Mouse (Mus musculus): ENCODE measurements around the gene Palm.

The Palm gene

DNA sequence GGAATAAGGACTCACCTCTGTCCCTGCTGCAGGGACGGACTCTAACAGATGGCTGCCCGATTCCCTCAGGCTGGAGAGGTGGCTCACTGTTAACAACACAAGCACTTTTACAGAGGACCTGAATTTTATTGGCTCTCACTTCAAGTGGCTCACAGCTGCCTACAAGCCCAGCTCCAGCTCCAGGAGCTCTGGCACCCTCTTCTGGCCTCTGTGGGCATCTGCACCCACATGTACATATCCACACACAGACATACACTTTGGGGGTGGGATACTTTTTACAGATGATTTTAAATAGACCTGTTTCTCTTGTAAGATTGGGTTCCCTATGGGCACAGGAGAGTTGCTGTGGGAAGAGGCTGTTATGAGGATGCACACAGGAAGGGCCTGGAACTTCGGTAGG is 21.1 kb upstream of the Palm start:
- DNase-seq (ENCODE audit: low spot score): no peak

DNA sequence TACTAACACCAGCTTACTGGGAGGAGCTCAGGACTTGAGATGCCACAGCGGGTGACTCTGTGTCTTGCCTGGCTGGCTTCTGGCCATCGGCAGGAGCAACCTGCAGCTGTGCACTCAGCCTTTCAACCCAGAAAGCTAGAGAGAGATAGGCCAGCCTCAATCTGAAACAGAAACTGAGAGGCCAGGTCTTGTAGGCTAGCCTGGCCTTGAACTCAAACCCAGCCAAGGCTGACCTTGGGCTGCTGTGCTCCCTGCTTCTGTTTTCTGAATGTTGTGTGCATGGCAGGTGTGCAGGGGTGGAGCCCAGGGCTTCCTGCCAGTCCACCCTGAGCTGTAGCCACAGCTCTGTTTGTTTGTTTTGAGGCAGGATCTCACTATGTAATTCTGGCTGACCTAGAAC is 20.2 kb upstream of the Palm start:
- DNase-seq (ENCODE audit: low spot score): no peak

DNA sequence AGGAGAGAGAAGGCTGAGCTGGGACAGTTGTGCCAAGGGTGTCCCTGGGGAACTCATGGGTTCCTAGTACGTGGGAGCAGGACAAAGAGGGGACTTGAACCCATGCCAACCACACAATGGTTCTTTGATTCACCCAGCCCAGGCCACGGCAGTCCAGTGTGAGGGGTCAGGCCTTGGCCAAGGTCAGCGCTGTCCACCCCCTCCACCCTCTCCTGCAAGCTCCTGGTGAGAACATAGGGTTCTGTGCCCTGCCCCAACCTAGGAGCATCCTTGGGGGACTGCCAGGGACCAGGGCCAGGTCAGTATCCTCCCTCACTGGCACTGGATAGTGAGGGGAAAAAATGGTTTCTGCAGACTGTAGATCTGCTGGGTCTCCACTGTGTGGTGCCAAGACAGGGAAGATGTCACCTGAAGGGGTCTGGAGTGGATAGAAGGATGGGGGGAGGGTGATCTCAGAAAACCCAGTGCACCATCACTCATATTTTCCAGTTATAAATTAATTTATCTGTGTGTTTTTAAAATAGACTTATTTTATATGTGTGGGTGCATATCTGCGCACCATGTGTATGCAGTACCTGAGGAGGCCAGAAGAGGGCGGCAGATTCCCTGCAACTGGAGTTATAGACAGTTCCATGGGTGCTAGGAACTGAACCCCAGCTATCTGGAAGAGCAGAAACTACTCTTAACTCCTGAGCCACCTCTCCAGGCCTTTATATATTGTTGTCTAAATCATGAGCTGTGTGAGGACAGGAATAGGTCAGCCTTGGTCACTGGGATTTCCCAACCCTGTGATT is 18.7 kb upstream of the Palm start:
- no peak for DNase-seq (ENCODE audit: low spot score)

DNA sequence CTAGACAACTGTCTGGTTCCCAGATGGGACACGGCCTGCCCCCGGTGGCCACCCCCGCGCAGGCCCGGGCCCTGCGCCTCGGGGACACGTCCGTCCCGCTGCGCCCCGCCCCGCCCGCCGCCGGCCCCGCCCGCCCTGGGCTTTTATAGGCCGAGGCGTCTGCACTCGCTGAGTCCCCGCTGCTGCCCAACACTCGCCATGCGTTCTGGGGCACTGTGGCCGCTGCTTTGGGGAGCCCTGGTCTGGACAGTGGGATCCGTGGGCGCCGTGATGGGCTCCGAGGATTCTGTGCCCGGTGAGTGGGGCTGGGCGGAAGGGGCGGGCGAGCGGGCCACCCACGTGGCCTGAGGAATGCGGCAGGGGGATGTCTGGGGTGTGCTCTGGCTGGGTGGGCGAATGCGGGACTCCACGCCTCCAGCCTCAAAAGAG is 16.3 kb upstream of the Palm start, which contains the start of gene Fstl3:
Gene Fstl3 (plus strand): TSS at position 170 of the 429 bp plus-strand sequence.
- peak; percentile 24 for DNase-seq (ENCODE audit: low spot score)

DNA sequence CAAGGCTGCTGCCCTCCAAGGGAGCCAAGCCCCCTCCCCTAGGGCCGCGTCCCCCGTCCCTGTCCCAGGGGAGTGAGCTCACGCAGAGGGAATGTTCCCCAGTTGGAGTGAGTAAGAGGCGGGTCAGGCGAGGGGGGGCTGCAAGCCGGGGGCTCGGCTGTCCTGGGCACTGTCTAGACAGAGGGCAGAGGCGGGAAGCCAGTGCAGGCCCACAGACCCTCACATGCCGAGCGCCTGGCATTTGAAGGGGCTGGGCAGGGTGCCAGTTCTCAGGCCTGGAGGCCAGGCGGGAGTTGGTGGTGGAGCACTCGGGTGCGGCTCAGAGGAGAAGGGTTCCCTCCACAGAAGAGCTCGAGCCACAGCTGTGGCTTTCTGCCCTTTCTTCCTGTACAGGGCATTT is 15.4 kb upstream of the Palm start:
- DNase-seq (ENCODE audit: low spot score): peak; percentile 32

DNA sequence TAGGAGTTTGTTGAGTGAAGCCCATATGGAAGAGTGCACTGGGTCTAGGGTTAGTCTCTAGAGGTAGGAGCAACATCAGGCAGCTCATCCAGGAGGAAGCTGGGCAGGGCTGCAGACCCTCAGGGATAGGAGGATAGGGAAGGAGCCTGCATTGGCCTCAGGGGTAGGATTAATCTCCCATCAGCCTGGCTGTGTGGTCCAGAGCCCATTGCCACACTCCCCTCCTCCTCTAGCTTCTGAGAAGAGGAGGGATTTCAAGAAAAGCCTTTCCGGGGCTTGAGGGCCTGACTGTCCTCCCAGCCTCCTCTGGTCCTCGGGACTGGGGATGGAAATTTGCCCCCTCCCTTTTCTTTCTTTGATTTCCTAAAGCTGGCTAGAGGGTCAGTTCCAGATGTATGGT is 14.2 kb upstream of the Palm start:
- DNase-seq (ENCODE audit: low spot score): no peak

DNA sequence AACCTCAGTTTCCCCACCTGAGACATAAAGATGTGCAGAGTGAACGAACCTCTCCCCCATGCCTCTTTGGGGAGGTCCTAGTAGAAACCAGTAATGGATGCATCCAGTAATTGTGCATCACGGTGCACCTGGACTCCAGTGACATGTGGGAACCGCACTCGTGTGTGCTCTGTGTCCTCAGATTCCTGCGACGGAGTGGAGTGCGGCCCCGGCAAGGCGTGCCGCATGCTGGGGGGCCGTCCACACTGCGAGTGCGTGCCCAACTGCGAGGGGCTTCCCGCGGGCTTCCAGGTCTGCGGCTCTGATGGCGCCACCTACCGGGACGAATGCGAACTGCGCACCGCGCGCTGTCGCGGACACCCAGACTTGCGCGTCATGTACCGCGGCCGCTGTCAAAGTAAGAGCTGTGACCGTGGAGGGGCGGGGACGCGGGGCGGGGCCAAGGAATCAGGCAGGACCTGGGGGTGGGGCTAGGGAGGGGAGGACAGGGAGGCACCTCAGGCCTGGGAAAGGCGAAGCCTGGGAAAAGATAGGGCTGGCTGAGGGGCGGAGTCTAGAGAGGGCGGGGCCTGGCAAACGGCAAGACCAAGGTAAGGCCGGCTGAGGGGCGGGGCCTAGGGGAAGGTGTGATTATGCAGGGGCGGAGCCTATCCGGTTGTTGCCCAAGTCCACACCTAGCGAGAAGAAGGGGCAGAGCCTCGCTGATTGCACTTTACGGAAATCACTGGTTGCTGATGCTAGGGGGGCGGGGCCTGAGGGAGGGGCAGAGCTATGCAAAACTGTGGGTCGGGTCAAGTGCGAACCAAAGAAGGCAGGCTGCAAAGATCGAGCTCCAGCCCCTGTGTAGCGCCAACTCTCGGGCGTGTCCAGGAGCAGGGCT is 13.3 kb upstream of the Palm start:
- peak; percentile 95 for DNase-seq (ENCODE audit: low spot score)

DNA sequence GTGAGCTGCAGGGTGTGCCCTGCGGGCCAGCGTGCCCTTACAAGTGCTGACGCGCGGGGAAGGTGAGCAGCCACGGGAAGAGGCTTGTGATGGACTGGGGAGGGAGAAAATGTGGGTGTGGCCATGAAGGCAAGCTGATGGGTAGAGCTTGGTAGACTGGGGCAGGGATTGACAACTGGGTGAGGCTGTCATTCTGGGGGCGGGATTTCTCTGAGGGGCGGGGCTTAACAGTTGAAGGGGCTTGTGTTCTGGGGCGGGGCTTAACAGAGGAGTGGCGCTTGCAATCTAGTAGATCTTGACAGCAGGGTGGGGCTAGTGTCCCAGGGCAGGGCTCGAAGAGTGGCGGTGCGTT is 12.7 kb upstream of the Palm start:
- DNase-seq (ENCODE audit: low spot score): no peak

DNA sequence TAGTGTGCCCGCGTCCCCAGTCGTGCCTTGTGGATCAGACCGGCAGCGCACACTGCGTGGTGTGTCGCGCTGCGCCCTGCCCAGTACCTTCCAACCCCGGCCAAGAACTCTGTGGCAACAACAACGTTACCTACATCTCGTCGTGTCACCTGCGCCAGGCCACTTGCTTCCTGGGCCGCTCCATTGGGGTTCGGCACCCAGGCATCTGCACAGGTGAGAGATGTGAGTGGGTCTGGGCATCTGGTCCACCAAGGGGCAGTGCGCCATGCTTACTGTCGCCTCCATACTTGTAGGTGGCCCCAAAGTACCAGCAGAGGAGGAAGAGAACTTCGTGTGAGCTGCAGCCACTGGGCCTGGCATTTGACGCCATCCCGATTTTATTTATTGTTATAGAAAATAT is 12.2 kb upstream of the Palm start:
- no peak for DNase-seq (ENCODE audit: low spot score)

DNA sequence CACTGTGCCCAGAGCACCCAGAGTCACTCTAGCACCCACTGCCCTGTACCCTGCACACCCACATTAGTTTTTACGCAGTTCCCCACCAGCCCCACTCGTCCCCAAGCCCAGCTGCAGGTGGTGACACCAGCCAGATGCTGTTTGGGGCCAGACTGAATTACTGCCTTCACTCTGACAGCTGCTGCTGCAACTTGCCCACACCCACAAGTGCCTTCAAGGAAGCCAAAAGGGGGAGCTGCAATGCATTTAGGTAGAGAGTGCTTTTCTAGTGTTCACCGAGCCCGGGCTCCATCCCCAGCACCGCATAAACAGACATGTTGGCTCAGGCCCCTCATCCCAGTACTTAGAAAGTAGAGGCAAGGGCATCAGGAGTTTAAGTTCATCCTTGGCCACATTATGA is 11.4 kb upstream of the Palm start:
- no peak for DNase-seq (ENCODE audit: low spot score)

DNA sequence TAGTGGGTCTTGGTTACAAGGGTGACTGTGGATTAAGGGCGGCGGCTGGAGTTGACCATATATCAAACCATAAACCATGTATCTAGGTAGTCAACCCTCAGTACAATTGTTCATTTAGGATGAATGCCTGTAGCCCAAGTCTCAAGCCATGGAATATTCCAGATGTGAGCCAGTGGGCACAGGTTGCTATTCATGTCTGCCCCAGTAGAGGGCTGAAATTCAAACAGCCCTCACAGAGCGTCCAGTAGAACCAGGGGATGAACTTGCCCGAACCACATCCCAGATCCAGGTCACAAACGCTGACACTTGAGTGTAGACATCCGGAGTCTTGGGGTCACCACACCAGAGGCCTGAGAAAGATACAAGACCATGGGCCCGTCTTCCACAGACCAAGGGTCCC is 10.3 kb upstream of the Palm start:
- no peak for DNase-seq (ENCODE audit: low spot score)

DNA sequence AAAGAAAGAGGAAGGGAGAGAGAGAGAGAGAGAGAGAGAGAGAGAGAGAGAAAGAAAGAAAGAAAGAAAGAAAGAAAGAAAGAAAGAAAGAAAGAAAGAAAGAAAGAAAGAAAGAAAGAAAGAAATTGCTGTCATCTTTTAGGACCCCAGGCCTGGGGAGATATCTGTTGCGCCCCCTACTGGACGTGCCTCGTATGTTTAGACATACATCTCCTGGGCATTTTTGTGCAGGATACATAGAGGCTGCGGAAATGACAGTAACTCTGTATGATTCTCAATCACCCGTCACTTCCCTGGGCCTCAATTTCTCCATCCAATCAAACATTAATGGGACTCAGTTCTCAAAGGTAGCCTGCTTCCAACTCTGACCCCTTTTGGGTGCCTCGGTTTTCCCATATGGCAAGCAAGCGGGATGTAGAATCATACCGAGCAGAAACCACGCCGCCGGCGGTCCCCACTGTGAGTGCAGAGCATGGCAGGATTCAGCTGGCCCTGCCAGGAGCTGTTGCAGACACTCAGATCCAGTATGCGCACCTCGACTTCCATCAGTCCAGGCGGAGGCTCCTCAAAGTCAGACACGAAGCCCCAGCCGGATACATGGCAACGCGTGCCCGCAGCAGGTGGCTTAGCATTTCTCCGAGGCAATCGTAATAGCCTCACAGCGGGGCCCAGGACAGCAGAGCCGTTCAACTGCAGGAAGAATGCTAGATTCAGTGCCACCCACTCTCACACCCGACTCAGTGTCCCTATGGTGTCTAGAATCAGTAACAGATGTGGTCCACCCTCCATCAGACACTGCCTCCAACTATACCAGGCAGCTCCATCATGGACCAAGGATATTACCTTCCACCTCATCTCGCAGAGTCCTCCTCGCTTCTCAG is 9.2 kb upstream of the Palm start:
- peak; percentile 80 for DNase-seq (ENCODE audit: low spot score)

DNA sequence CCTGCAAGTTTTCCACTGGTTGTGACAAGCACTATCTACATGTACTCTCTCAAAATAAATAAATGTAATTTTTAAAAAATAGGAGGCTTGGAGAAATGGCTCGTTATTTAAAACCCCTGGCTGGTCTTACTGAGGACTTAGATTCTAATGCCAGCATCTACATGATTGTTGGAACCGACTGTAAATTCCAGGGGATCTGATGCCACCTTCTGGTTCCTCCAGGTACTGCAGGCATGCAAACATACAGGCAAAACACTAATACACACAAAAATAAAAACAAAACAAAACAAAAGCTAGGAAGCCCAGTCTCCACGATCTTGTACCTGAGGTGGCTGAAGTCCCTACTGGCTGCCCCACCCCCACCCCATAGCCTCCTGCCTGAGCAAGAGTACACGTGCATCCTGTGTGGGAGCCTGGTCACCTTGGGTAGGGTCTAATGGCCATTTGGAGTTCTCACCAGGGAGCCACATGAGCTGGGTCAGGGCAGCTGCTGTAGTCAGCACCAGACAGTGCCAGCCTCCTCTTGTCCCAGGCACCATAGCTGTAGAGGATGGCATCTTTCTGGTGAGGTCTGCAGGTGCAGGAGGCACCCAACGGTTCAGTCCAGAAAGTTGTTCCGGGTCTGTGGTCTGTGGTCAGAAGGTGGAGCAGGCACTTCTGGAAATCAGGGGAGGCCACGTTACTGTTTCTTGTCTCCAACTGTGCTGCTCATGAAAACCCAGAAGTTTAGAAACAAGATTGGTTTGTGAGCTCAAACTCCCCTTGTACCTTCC is 4.8 kb upstream of the Palm start:
- peak; percentile 75 for DNase-seq (ENCODE audit: low spot score)

DNA sequence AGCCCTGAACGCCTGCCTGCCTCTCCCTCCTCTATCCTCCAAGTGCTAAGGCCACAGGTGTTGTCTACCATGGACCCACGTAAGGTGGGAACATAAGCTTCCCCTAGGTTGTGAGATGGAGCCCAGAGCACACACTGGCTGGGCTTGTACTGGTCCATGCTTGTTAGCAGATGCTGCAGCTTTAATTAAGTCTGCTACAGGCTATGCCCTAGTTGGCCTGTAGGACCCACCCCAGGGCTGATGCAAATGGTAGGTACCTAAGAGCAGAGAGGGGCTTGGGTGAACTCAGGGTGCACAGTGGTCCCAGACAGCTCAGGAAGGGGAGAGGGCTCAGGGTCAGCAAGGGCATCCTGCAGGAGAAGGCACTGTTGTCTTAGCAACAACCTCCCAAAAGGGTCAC is 3.8 kb upstream of the Palm start:
- no peak for DNase-seq (ENCODE audit: low spot score)

DNA sequence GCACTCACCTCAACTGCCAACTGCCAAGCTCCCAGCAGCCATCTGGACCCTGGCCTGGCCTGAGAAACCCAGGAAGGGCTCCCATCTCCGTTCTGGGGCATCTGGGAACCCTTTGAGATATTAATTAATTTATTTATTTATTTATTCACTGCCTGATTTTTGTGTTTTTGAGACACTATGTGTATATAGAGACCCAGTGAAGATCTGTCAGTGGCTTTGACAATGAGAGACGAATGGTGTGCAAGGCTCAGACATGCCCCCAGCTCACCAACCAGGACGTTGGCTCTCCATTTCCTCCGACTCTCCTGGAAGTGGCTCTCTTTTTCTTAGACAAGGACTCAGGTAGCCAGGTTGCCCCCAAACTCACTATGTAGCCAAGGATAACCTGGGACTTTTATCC is 2.5 kb upstream of the Palm start, which contains the start of gene Prss57:
Gene Prss57 (minus strand): TSS at position 101 of the 400 bp plus-strand sequence.
- no peak for DNase-seq (ENCODE audit: low spot score)

DNA sequence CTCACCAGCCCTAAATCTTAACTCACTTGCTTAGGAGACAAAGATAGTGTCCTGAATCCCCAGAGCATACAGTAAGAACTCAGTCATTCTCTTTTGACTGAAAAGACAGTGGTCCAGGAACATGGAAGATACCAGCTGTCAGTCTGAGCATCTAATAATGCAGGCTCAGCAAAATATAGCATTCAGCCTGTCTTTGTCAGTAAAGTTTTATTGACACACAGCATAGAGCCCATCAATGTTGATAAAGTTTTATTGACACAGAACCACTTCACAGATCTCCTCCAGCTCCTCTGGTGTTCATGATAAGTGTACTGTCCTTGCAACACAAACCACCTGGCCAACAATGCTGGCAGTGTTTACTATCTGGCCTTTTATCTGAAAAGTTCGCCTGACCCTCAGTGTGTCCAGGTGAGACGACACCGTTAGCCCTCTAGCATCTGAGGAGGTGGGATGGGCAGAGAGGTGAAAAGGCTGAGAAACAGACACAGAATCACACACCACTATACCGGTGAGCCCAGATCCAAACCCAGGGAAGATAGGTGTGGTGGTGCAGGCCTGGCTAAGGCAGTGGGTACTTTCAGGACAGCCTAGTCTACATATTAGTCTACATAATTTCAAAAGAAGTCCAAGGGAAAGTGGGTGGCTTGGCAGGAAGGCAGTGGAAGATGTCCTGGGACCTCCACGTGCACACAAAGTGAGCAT is 882 bp upstream of the Palm start:
- DNase-seq (ENCODE audit: low spot score): no peak

DNA sequence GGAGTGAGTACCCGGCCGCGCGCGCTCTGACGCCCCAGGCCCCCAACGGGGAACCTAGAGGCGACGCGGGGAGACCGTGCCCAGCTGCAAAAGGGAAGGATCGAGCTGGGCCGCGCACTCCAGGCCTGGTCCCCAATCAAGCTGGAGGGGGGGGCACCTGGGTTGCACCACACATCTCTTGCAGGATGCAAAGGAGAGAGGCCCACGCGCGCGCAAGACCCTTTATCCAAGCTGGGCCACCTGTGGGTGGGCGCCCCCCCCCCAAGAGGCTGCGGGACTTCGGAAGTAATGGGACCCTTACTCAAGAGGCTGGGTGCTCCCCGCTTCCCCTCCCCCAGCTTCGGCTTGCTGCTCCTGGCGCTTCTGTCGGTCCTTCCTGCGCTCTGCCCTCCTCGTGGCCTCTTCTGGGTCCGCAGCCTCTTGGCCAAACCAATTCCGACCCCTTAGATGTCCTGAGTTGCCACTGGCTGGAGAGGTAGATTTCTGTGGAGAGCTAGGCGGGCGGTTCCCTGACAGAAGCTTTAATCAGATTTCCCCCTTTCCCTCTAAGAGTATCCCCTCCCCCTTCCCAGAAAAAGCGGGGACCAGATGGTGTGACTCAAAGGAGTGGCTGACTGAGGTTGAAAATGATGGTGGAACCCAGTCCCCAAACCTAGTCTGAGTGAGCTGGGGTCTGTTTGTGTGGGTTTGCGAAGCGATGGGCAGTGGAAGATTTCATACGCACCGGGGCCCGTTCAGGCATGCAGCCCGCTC is 542 bp downstream of the Palm start:
- peak; percentile 60 for DNase-seq (ENCODE audit: low spot score)

DNA sequence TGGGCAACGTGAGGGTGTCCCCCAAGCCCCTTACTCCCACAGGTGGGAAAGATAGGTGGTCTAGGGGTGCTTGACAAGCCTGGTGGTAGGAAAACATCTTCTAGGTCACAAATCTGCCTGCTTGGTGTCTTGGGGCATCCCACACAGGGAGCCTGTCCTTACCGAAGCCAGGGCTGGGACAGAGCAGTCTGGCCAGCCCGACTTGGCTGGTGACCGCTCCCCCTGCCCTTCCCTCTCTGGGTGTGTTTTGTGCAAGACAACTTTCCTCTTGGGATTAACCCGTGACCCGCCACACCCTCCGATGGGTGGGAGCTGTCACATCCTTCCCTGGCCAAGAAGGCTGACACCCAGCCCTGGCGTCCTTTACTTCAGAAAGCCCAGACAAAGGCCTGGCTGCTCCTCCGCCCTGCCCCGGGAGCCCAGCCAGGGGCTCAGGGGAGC is 1.1 kb downstream of the Palm start:
- peak; percentile 67 for DNase-seq (ENCODE audit: low spot score)

DNA sequence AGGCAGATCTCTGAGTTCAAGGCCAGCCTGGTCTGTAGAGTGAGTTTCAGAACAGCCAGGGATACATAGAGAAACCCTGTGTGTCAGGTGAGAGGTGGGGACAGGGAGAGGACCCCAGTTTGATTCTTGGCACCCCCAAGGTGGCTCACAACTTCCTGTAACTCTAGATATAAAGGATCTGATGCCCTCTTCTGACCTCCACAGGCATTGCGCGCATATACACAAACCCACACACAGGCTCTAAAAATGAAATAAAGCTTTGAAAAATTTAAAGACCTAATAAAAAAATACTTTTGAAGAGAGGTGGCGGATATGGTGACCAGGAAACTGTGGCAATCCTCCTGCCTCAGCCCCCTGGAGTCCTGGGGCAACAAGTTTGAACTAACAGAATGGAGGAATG is 2.5 kb downstream of the Palm start:
- DNase-seq (ENCODE audit: low spot score): no peak

DNA sequence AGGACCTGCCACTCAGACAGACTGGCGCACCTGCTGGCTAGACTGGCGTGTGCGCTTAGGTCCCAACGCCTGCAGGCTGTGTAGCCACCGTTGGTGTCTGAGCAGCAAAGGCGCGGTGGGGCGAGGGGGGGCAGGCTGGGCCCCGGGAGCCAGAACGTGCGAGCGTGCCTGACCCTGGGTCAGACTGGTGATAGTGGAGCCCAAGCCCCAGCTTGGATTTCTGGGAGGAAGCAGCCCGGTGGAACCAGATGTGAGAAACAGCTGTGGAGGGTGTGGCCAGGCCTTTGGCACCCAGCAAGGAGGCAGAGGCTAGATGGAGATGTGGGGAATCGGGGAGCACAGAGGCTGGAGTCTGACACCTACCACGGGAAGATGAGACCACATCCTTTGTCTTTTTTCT is 4.0 kb downstream of the Palm start:
- no peak for DNase-seq (ENCODE audit: low spot score)

All from embryo, embryonic 10 days (tissue).